Mouse (Mus musculus): ENCODE results near the gene Ctnna2. TPM values are rescaled to one million over a fixed set of nuclear protein-coding genes. Genes with fewer than 3 reads are reported as not detected.

The Ctnna2 gene
- polyA plus RNA-seq, 1 experiment from 2014 or later = 0.12 TPM

GRCm38 (mm10) chr6:77491721-77492120, 487.8 kb downstream of the Ctnna2 start:
- H3K9me3 ChIP-seq (replicated peaks) = no peaks in the 10 kb centered on the region
- no peak overlapping the region for H3K27ac ChIP-seq (replicated peaks)
- no peak overlapping the region for H3K4me2 ChIP-seq
- ATAC-seq (ENCODE audit: insufficient read depth) = no peak
- no peaks in the 10 kb centered on the region for H3K4me1 ChIP-seq (replicated peaks)
- no peaks in the 10 kb centered on the region for H3K27me3 ChIP-seq
- WGBS (ENCODE audit: insufficient replicate concordance) = 60% methylated on average over 5 of the region's 5 CpGs
- no peak overlapping the region for H3K9ac ChIP-seq
- H3K36me3 ChIP-seq (replicated peaks) = no peaks in the 10 kb centered on the region
- H3K4me3 ChIP-seq (replicated peaks) = no peak overlapping the region

DNA sequence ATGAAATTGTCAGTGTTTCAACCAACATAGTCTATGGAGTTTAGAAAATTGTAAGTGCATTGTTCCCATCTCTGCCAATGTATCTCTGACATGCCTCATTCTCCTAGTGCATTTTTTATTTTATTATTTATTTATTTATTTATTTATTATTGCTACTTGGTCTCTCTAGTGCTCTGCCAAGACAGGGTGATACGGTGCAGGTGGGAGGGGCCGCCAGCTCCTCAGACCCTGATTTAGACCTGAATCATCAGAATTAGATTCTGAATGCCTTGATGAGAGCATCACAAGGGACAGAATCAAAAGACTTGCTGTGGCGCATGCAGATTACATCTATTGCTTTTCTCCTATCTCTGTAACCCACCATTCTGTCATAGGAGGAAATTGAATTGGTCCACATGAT, 492.8 kb downstream of the Ctnna2 start:
- H3K36me3 ChIP-seq (replicated peaks) = no peaks in the 10 kb centered on the region
- WGBS (ENCODE audit: insufficient replicate concordance) = 71% methylated on average over 3 of the region's 3 CpGs
- H3K4me2 ChIP-seq = no peak overlapping the region
- no peak for ATAC-seq (ENCODE audit: insufficient read depth)
- H3K4me1 ChIP-seq (replicated peaks) = no peaks in the 10 kb centered on the region
- H3K9me3 ChIP-seq (replicated peaks) = no peaks in the 10 kb centered on the region
- H3K9ac ChIP-seq = no peak overlapping the region
- no peak overlapping the region for H3K27ac ChIP-seq (replicated peaks)
- H3K4me3 ChIP-seq (replicated peaks) = no peak overlapping the region
- H3K27me3 ChIP-seq = no peaks in the 10 kb centered on the region

DNA sequence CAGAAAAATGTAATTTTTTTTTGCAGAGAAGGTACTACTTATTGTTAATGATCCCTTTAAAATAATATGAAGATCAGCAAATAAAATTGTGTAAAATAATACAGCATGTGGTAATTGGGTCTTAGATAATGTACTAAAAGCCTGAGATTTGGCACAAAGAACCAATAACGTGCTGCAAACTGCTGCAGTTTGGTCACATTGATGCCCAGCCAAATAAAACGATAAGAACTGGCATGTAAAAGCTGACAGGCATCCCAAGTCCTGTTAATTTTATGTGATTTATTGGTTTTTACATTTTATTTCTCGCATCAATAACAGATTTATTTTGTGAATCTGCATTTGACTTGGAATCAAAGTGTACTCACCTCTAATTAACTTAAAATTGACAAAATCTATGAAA, 497.4 kb downstream of the Ctnna2 start:
- H3K4me2 ChIP-seq = no peak overlapping the region
- H3K36me3 ChIP-seq (replicated peaks) = no peaks in the 10 kb centered on the region
- H3K4me3 ChIP-seq (replicated peaks) = no peak overlapping the region
- no peak overlapping the region for H3K9ac ChIP-seq
- H3K4me1 ChIP-seq (replicated peaks) = no peaks in the 10 kb centered on the region
- no peak for ATAC-seq (ENCODE audit: insufficient read depth)
- no peaks in the 10 kb centered on the region for H3K9me3 ChIP-seq (replicated peaks)
- no peaks in the 10 kb centered on the region for H3K27me3 ChIP-seq
- no peak overlapping the region for H3K27ac ChIP-seq (replicated peaks)
- 55% methylated on average over 3 of the region's 3 CpGs for WGBS (ENCODE audit: insufficient replicate concordance)

- no peak for ATAC-seq (ENCODE audit: insufficient read depth)
- H3K4me3 ChIP-seq (replicated peaks) = no peak overlapping the region
- no peaks in the 10 kb centered on the region for H3K4me1 ChIP-seq (replicated peaks)
- H3K4me2 ChIP-seq = no peak overlapping the region
- H3K27ac ChIP-seq (replicated peaks) = no peak overlapping the region
- no peaks in the 10 kb centered on the region for H3K9me3 ChIP-seq (replicated peaks)
- no peak overlapping the region for H3K9ac ChIP-seq
- H3K36me3 ChIP-seq (replicated peaks) = no peaks in the 10 kb centered on the region
- no peaks in the 10 kb centered on the region for H3K27me3 ChIP-seq
- 40% methylated on average over 1 of the region's 1 CpGs for WGBS (ENCODE audit: insufficient replicate concordance)
Observed at GRCm38 (mm10) chr6:77475354-77475753, 504.1 kb downstream of the Ctnna2 start.

DNA sequence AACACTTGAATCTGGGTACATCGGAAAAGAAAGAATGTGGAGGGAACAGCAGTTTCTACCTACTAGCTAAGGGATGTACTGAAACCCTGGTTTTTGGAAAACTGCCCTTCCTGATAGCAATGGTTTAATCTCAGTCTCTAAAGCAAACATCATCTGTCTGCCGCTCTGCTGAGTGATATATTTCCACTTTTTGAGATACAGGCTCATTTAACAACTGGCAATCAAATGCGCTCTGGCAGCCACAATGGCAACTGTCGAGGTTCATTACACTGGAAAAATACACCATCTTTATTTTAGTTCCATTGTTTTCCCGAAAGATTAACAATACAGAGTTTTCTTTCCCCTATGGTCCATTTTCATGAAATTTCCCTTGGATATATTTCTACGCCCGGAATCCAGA, 506.2 kb downstream of the Ctnna2 start:
- Histone ChIP-seq H3K4me2 (no peak overlapping the region), H3K9ac (no peak overlapping the region), H3K9me3 (replicated peaks) (no peaks in the 10 kb centered on the region), H3K27me3 (no peaks in the 10 kb centered on the region), H3K4me1 (replicated peaks) (no peaks in the 10 kb centered on the region), H3K4me3 (replicated peaks) (no peak overlapping the region), H3K27ac (replicated peaks) (no peak overlapping the region), H3K36me3 (replicated peaks) (no peaks in the 10 kb centered on the region)
- no peak for ATAC-seq (ENCODE audit: insufficient read depth)
- 67% methylated on average over 7 of the region's 7 CpGs for WGBS (ENCODE audit: insufficient replicate concordance)

DNA sequence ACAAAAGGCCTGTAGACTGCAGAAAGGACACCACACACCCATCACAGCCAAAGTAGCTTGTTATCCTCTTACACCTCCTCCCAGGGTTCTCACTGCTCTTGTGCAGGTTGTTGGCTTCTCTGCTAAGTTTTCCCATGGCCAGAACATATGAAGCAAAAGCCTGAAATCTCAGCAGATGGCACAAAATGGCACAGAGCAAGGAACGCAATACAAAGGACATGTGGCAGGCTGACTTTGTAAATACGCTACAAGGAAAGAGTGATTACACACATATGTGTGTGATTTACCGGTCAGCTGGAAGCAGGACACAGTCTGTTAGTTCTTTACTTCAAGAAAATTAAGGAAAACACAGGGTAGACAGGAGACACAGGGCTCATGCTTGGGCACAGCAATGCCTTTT, 511.4 kb downstream of the Ctnna2 start:
- H3K4me2 ChIP-seq = no peak overlapping the region
- WGBS (ENCODE audit: insufficient replicate concordance) = 77% methylated on average over 3 of the region's 3 CpGs
- H3K4me3 ChIP-seq (replicated peaks) = no peak overlapping the region
- H3K9me3 ChIP-seq (replicated peaks) = no peaks in the 10 kb centered on the region
- no peaks in the 10 kb centered on the region for H3K27me3 ChIP-seq
- H3K9ac ChIP-seq = no peak overlapping the region
- no peak for ATAC-seq (ENCODE audit: insufficient read depth)
- H3K4me1 ChIP-seq (replicated peaks) = no peaks in the 10 kb centered on the region
- no peaks in the 10 kb centered on the region for H3K36me3 ChIP-seq (replicated peaks)
- no peak overlapping the region for H3K27ac ChIP-seq (replicated peaks)

DNA sequence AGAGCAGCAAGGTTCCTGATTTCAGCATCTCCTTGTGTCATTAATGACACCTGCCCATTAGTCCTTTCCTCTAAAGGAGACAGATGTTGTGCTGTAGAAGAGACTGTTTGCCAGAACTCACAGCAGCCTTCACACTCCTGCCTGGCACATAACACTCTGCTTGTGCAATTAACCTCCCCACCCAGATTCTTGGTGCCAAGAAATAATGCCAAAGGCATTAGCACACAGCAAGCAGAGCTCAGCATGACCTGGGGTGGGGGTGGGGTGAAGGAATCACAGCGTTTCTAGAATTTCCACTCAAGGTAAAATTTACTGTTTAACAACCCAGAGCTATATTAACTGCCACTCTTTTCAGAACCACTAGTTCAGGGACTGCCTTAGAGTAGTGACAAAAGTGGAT, 516.8 kb downstream of the Ctnna2 start:
- H3K4me2 ChIP-seq = no peak overlapping the region
- no peak overlapping the region for H3K27ac ChIP-seq (replicated peaks)
- H3K27me3 ChIP-seq = no peaks in the 10 kb centered on the region
- no peak overlapping the region for H3K9ac ChIP-seq
- no peaks in the 10 kb centered on the region for H3K36me3 ChIP-seq (replicated peaks)
- H3K4me1 ChIP-seq (replicated peaks) = no peaks in the 10 kb centered on the region
- H3K9me3 ChIP-seq (replicated peaks) = no peaks in the 10 kb centered on the region
- WGBS (ENCODE audit: insufficient replicate concordance) = 50% methylated on average over 1 of the region's 1 CpGs
- no peak overlapping the region for H3K4me3 ChIP-seq (replicated peaks)
- no peak for ATAC-seq (ENCODE audit: insufficient read depth)

DNA sequence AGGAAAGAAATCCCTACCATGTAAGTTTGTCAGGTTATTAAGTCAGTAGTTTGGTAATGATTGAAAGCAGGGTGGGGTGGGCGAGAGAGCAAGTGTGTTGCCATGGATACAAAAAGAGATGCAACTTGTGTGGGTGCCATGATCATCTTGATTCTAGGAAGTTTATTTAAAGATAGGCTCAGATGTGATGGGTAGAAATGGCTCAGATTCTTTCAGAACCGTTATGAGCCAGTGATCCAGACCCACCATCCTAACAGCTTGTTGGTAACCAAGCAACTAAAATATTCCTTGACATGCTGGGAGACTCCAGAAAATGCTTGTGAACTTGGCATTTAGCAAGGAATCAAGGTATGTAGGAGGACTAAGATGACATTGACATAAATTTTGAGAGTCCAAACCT, 521.6 kb downstream of the Ctnna2 start:
- no peaks in the 10 kb centered on the region for H3K4me1 ChIP-seq (replicated peaks)
- H3K9me3 ChIP-seq (replicated peaks) = no peaks in the 10 kb centered on the region
- H3K9ac ChIP-seq = no peak overlapping the region
- no peak overlapping the region for H3K4me2 ChIP-seq
- no peaks in the 10 kb centered on the region for H3K36me3 ChIP-seq (replicated peaks)
- 51% methylated on average over 2 of the region's 2 CpGs for WGBS (ENCODE audit: insufficient replicate concordance)
- no peak overlapping the region for H3K27ac ChIP-seq (replicated peaks)
- no peaks in the 10 kb centered on the region for H3K27me3 ChIP-seq
- H3K4me3 ChIP-seq (replicated peaks) = no peak overlapping the region
- no peak for ATAC-seq (ENCODE audit: insufficient read depth)

DNA sequence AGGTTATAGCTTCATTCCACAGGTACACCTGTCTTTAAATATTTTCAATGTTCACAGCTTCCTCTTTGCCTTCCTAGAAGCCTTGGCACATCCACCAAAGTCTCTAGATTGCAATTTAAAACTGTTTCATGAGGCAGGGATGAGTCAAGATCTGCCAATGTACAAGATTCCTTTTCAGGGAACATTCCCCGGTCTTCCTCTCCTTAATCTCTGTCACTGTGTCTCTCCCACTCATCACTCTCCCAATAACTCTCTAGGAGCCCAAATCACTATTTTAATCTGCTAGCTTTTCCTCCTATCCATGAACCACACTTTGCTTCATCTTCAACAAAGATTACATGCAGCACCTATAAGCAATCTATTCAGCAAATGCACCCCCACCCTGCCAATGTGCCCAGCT, 532.6 kb downstream of the Ctnna2 start:
- Histone ChIP-seq H3K9me3 (replicated peaks) (no peaks in the 10 kb centered on the region), H3K4me1 (replicated peaks) (no peaks in the 10 kb centered on the region), H3K9ac (no peak overlapping the region), H3K27ac (replicated peaks) (no peak overlapping the region), H3K27me3 (no peaks in the 10 kb centered on the region), H3K36me3 (replicated peaks) (no peaks in the 10 kb centered on the region), H3K4me3 (replicated peaks) (no peak overlapping the region), H3K4me2 (no peak overlapping the region)
- no peak for ATAC-seq (ENCODE audit: insufficient read depth)
- 71% methylated on average over 1 of the region's 1 CpGs for WGBS (ENCODE audit: insufficient replicate concordance)

GRCm38 (mm10) chr6:77443906-77444305, 535.6 kb downstream of the Ctnna2 start:
- Histone ChIP-seq H3K36me3 (replicated peaks) (no peaks in the 10 kb centered on the region), H3K27me3 (no peaks in the 10 kb centered on the region), H3K9me3 (replicated peaks) (no peaks in the 10 kb centered on the region), H3K4me2 (no peak overlapping the region), H3K27ac (replicated peaks) (no peak overlapping the region), H3K4me3 (replicated peaks) (no peak overlapping the region), H3K9ac (no peak overlapping the region), H3K4me1 (replicated peaks) (no peaks in the 10 kb centered on the region)
- WGBS (ENCODE audit: insufficient replicate concordance) = 72% methylated on average over 11 of the region's 11 CpGs
- no peak for ATAC-seq (ENCODE audit: insufficient read depth)

- Histone ChIP-seq H3K27ac (replicated peaks) (no peak overlapping the region), H3K9ac (no peak overlapping the region), H3K4me3 (replicated peaks) (no peak overlapping the region), H3K4me2 (no peak overlapping the region), H3K4me1 (replicated peaks) (no peaks in the 10 kb centered on the region), H3K36me3 (replicated peaks) (no peaks in the 10 kb centered on the region), H3K27me3 (no peaks in the 10 kb centered on the region), H3K9me3 (replicated peaks) (no peaks in the 10 kb centered on the region)
- no peak for ATAC-seq (ENCODE audit: insufficient read depth)
- WGBS (ENCODE audit: insufficient replicate concordance) = 63% methylated on average over 5 of the region's 5 CpGs
Observed at GRCm38 (mm10) chr6:77441051-77441450, 538.4 kb downstream of the Ctnna2 start.

DNA sequence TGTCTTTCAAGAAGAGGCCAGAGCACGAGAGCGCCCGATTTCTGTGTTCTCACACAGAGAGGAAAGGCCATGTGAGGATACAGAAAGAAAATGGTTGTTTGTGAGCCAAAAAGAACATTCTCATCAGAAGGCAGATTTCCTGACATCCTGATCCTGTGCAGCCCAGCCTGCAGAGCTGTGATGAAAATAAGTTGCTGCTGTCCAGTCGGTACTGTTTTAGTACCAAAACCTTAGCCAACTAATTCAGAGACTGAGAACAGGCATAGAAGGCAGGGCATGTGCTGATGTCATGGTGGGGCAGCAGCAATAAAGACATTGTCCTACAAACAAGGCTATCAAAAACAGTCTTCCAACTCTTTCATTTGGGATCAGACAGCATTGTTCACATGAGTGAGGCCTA, 549.1 kb downstream of the Ctnna2 start:
- ATAC-seq (ENCODE audit: insufficient read depth) = no peak
- WGBS (ENCODE audit: insufficient replicate concordance) = 66% methylated on average over 4 of the region's 4 CpGs
- Histone ChIP-seq H3K4me1 (replicated peaks) (no peaks in the 10 kb centered on the region), H3K36me3 (replicated peaks) (no peaks in the 10 kb centered on the region), H3K9ac (no peak overlapping the region), H3K27ac (replicated peaks) (no peak overlapping the region), H3K4me2 (no peak overlapping the region), H3K27me3 (no peaks in the 10 kb centered on the region), H3K9me3 (replicated peaks) (no peaks in the 10 kb centered on the region), H3K4me3 (replicated peaks) (no peak overlapping the region)
